Mouse (Mus musculus) heart, adult 2 months (tissue): ENCODE results near the gene Tbxas1.

Experiments
- CTCF ChIP-seq: fragments of 200-600 bp; IDR thresholded peaks from 2 replicates; pipeline ENCODE4 v1.8.1; 2022; ENCODE audit warnings: antibody characterized with exemption, mild to moderate bottlenecking, moderate library complexity
- EP300 ChIP-seq: fragments of 200-500 bp; IDR thresholded peaks from 2 replicates; pipeline ENCODE4 v1.6.1; 2011; ENCODE audit warnings: low read depth, low read length, control low read depth; ENCODE audit not compliant: insufficient read depth
- POLR2A ChIP-seq: fragments of 200-500 bp; IDR thresholded peaks from 2 replicates; pipeline ENCODE4 v1.6.1; 2011; ENCODE audit warnings: mild to moderate bottlenecking, low read depth, low read length, control low read depth; ENCODE audit not compliant: insufficient read depth

DNA sequence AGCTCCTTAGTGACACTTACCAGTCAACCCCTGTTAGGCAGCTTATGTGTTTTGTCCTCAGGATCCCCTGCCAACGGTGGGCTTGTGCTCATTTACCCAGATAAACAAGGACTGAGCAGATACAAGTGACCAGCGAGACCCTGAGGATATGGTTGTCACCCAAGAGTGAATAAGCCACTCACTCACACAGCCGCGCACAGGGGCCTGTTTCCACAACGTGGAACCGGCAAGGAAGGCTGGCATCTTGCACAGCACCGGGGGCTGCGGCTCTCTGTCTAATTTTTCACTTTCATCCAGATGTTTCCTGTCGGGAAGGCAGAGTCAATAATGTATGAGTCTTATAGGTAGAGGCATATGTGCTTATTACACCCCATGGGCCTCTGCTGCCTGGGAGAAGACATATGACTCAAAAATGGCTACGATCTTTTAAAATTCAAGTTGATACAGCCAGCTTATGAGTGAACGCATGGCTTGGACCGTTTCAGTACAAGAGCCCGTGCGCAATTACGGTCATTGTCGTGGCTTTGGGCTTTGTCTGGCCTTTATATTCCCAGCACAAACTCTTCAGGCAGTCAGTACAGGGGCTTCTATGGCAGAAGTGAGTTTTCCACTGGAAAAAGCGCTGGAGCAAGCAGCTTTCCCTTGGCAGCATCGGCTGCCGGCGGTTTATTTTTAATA, 130.2 kb downstream of the Tbxas1 start:
- TF ChIP-seq CTCF (no peak), POLR2A (no peak), EP300 (no peak)
